Mouse (Mus musculus): ENCODE measurements around the gene Nkain1.

DNA sequence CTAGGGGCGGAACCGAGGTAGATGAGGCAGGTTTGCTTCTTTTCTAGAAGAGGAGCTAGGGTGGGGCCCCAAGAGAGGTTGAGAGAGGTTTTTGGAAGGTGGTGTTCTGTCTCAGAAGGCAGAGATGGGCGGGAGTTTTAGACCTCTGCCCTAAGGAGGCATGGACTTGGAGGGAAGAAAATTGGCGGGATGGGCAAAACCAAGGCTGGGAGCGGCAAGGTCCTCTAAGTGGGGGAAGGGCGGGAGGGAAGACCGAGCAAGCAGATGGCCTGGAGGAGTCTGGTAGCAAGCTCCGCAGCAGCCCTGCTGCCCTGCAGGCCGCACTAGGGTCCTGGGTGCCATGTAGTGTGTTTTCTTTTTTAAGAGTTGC lies 53.5 kb downstream of the Nkain1 start:
- TF ChIP-seq POLR2A (IDR thresholded peaks at IDR 0.05; ENCODE audit: control insufficient read depth, extremely low read depth, insufficient read depth, low read length, poor library complexity) (no peak), CTCF (IDR thresholded peaks at IDR 0.05; ENCODE audit: borderline replicate concordance, control insufficient read depth, extremely low read depth, insufficient read depth, low read length, poor library complexity) (no peak)

All from thymus, adult 2 months (tissue).